Mouse (Mus musculus) neural tube, embryonic 13.5 days (tissue): Measurements from ENCODE around the gene Gm20388. TPM values are rescaled to one million over a fixed set of nuclear protein-coding genes. Genes with fewer than 3 reads are reported as not detected.
A peak's percentile ranks its signal among the peaks of the same experiment; 100 is the strongest.

ENCODE experiments used
- ATAC-seq: fragments of 200-750 bp; cut with Nextera tagmentation; 2 replicates; pipeline ENCODE4 v1.8.0; 2017; ENCODE audit warnings: low read depth, mild to moderate bottlenecking, moderate TSS enrichment, moderate library complexity
- H3K27ac ChIP-seq: fragments of 300-500 bp; sonication (generic); replicated peaks from 2 replicates; pipeline ENCODE4 v1.5.1; 2015; ENCODE audit warnings: moderate library complexity, mild to moderate bottlenecking, inconsistent platforms
- H3K27me3 ChIP-seq: fragments of 300-500 bp; sonication (generic); 2 replicates; pipeline ENCODE4 v1.6.1; 2015; ENCODE audit warnings: mild to moderate bottlenecking, inconsistent platforms
- H3K36me3 ChIP-seq: fragments of 300-500 bp; sonication (generic); 2 replicates; pipeline ENCODE4 v1.6.1; 2015; ENCODE audit warnings: mild to moderate bottlenecking, inconsistent platforms
- H3K4me1 ChIP-seq: fragments of 300-500 bp; sonication (generic); replicated peaks from 2 replicates; pipeline ENCODE4 v1.6.1; 2015; ENCODE audit warnings: inconsistent platforms
- H3K4me2 ChIP-seq: fragments of 300-500 bp; sonication (generic); 2 replicates; pipeline ENCODE4 v1.6.1; 2015; ENCODE audit warnings: inconsistent platforms, mild to moderate bottlenecking, moderate library complexity
- H3K4me3 ChIP-seq: fragments of 300-500 bp; sonication (generic); 2 replicates; pipeline ENCODE4 v1.5.1; 2015; ENCODE audit warnings: mild to moderate bottlenecking, inconsistent platforms
- H3K9ac ChIP-seq: fragments of 300-500 bp; sonication (generic); 2 replicates; pipeline ENCODE4 v1.6.1; 2015; ENCODE audit warnings: moderate library complexity, mild to moderate bottlenecking, inconsistent platforms
- H3K9me3 ChIP-seq: fragments of 300-500 bp; sonication (generic); 2 replicates; pipeline ENCODE4 v1.6.1; 2016; ENCODE audit warnings: inconsistent platforms
- WGBS: fragments of 180-500 bp; shearing (Covaris S2); methylation state at CpG from one replicate; pipeline ENCODE4 v1.1.7; 2015; 5-methylcytosine and 5-hydroxymethylcytosine counted together
- polyA plus RNA-seq: library from polyadenylated mRNA; unstranded; fragments of >200 nt; fragmentation: Nextera tagmentation; extraction: Ambion mirVana; gene quantifications from 2 replicates; pipeline ENCODE4 v1.2.1, GENCODE M21; 2015

Gm20388 gene
- polyA plus RNA-seq, 1 experiment from 2014 or later: 0.27 TPM

DNA sequence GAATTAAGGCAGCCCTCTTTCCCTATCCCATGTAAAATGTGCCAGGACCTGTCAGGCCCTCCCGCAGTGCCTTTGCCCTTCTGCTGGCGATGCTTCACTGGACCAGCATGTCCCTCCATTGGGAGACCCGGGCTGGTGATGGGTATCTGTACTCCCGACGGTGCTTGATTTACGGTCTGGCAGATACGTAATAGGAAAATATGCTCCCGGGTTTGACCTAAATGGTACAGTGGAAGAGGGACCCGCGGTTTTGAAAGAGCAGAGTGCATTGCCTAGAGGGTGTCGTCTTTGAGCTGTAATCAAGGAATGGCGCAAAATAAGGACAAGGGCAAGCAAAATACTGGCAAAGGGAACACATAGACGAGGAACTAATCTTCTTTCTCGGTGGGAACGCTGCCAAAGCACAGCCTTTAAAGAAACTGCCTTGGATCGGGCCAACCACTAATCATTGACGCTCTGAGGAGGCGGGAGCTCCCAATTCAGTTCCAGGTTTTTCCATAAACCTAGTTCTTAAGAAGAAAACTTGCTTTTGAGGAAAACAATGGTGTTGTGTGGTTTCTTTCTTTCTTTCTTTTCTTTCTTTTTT lies 1919.2 kb downstream of the Gm20388 start:
- Histone ChIP-seq H3K27me3 (no peaks in the 10 kb centered on the region), H3K9ac (peak overlapping the region; percentile 86), H3K4me2 (peak overlapping the region; percentile 93), H3K9me3 (no peaks in the 10 kb centered on the region), H3K27ac (peak overlapping the region; percentile 85), H3K4me3 (peak overlapping the region; percentile 93), H3K4me1 (peaks cover 20% of the 10 kb centered on the region), H3K36me3 (no peaks in the 10 kb centered on the region)
- WGBS: 16% methylated on average over 18 of the region's 18 CpGs
- ATAC-seq: peak; percentile 87

DNA sequence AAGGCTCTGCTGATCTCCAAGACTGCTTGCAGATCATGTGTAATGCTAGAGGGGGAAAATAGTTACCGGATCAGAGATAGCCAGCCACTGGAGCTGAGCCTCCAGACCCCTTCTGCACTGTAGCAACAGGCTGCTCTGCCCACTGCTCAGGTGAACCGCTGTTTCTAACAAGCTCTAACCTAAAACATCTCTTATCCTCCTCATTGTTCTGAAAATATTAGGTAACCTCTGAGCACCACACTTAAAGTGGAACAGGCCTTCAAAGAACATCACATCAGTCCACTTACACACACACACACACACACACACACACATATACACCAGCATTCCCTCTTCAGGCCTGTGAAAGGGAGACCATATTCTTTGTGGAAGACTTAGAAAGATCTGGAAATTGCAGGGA lies 1921.4 kb downstream of the Gm20388 start:
- H3K4me2 ChIP-seq: no peak overlapping the region
- H3K36me3 ChIP-seq: no peaks in the 10 kb centered on the region
- H3K27ac ChIP-seq: no peak overlapping the region
- H3K9ac ChIP-seq: no peak overlapping the region
- no peak overlapping the region for H3K4me3 ChIP-seq
- no peaks in the 10 kb centered on the region for H3K27me3 ChIP-seq
- peaks cover 20% of the 10 kb centered on the region for H3K4me1 ChIP-seq
- no peak for ATAC-seq
- H3K9me3 ChIP-seq: no peaks in the 10 kb centered on the region
- 79% methylated on average over 2 of the region's 2 CpGs for WGBS

DNA sequence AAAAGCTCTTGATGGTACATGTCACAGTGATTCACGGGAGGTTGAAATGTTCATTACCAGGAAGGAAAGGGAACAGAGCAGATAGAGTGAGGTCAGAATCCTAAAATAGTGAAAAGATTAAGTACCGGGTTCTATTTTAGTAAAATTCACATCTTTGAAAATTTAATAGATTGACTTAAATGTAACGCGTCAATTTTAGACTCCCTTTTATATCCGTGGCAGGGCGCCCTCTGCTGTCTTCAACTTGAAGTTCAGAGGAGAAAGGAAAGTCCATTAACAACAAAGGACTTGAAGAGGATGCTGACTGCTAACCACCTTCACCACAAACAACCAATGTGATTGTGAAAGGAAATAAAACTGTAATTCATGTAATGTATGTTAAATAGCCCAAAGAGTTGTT lies 1921.9 kb downstream of the Gm20388 start:
- WGBS: 22% methylated on average over 6 of the region's 6 CpGs
- Histone ChIP-seq H3K9ac (no peak overlapping the region), H3K9me3 (no peaks in the 10 kb centered on the region), H3K27ac (no peak overlapping the region), H3K27me3 (no peaks in the 10 kb centered on the region), H3K4me3 (no peak overlapping the region), H3K4me1 (peaks cover 19% of the 10 kb centered on the region), H3K4me2 (no peak overlapping the region), H3K36me3 (no peaks in the 10 kb centered on the region)
- no peak for ATAC-seq

DNA sequence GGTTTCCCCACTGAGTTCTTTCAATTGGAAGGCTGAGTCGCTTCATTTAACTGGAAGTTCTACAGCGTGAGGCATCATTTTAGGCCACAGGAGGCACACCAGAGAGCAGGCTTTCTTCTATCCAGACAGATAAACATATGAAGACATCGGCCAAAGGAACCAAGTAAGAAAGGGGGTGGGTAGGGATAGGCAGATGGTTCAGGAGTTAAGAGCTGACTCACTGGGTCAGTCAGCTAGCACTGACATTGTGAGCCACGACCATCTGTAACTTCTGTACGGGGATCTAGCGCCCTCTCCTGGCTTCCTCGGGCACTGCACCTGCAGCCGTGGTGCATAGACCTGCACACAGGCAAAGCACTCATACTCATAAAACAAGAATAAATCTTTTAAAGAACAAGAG lies 1930.6 kb downstream of the Gm20388 start:
- Histone ChIP-seq H3K9me3 (no peaks in the 10 kb centered on the region), H3K36me3 (no peaks in the 10 kb centered on the region), H3K27me3 (no peaks in the 10 kb centered on the region), H3K4me1 (no peaks in the 10 kb centered on the region), H3K4me2 (no peak overlapping the region), H3K4me3 (no peak overlapping the region), H3K9ac (no peak overlapping the region), H3K27ac (no peak overlapping the region)
- 56% methylated on average over 8 of the region's 8 CpGs for WGBS
- ATAC-seq: no peak

DNA sequence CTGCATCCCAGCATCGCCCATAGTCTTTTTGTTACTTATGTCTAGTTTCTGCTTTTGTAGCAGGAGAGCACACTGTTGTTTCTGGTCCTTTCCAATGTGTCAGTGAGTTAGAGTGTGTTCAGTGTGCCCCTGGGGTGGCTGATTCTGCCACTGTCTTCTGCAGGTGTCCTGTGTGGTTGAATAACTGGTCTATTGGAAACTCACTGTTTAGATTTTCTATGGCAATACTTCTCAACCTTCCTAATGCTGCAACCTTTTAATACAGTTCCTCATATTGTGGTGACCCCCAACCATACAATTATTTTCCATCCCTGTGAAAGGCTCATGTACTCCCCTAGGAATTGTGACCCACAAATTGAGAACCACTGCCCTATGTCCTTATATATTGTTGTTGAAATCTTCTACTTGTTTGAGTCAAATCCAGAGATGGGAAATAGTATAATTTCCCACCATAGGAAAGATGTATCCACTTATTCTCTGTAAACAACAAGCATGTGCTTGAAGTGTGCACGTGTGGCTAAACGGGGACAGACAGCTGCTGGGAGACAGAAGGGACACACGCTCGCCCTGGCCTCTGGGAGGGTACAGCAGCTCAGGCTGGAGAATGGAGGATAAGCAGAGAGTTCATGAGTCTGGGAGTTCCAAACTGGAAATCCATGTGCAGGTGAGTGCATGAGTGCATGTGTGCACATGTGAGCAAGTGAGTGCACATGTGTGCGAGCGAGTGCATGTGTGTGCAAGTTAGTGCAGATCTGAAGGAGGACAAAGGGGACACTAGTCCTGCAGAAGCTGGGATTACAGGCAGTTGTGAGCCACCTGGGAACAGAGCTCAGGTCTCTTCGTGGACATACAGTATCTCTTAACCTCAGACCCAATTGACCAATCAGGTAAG lies 1931.7 kb downstream of the Gm20388 start:
- H3K4me2 ChIP-seq: no peak overlapping the region
- ATAC-seq: no peak
- 87% methylated on average over 8 of the region's 8 CpGs for WGBS
- H3K4me3 ChIP-seq: no peak overlapping the region
- H3K4me1 ChIP-seq: no peaks in the 10 kb centered on the region
- H3K27ac ChIP-seq: no peak overlapping the region
- no peaks in the 10 kb centered on the region for H3K36me3 ChIP-seq
- H3K9me3 ChIP-seq: no peaks in the 10 kb centered on the region
- no peak overlapping the region for H3K9ac ChIP-seq
- H3K27me3 ChIP-seq: no peaks in the 10 kb centered on the region

DNA sequence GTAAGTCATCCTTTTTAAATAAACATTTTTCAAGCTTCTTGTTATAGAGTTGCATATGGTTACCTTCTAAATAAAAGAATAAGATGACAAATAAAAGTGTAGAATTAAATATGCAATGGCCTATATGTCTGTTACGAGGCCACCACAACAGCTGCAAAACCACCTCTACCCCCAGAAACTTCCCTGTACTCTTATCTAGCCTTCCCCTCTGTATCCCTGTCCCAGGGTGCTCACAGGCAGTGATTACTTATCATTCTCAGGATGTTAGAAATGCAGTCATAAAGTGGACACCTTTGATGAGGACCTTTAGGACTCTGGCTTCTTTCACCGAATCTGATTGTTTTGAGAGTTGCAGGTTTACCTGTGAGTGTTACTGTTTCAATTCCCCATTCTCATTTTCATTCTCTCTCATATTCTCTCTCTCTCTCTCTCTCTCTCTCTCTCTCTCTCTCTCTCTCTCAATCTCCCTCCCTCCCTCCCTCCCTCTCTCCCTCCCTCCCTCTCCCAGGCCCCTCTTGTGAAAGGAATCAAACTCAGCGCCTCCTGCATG lies 1932.6 kb downstream of the Gm20388 start:
- H3K9me3 ChIP-seq: no peaks in the 10 kb centered on the region
- H3K36me3 ChIP-seq: no peaks in the 10 kb centered on the region
- H3K4me2 ChIP-seq: no peak overlapping the region
- H3K9ac ChIP-seq: no peak overlapping the region
- H3K27me3 ChIP-seq: no peaks in the 10 kb centered on the region
- H3K27ac ChIP-seq: no peak overlapping the region
- 85% methylated on average over 3 of the region's 3 CpGs for WGBS
- H3K4me1 ChIP-seq: 0 out of 2 replicates have a peak, but pooled peaks cover 4% of the 10 kb centered on the region
- no peak for ATAC-seq
- H3K4me3 ChIP-seq: no peak overlapping the region

DNA sequence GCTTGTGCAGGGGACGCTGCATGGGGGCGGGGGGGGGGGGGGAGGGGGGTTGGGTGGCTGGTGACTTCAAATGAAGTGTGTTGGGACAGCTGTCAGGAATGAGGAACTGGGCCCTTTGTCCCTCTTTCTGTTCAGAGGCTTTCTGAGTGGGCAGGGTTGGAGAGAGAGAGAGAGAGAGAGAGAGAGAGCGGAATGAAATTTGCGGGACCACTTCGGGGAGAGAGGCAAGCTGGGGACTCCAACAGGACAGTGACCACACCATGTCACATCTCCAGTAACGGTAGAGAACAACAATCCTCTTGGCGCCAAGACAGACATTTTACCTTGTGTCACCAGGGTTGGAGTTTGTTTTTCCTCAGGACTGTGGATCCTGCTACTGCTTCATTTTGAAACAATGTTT lies 1934.1 kb downstream of the Gm20388 start:
- H3K4me2 ChIP-seq: no peak overlapping the region
- H3K9ac ChIP-seq: no peak overlapping the region
- H3K4me1 ChIP-seq: 0 out of 2 replicates have a peak, but pooled peaks cover 4% of the 10 kb centered on the region
- H3K4me3 ChIP-seq: no peak overlapping the region
- no peaks in the 10 kb centered on the region for H3K27me3 ChIP-seq
- no peak for ATAC-seq
- H3K36me3 ChIP-seq: no peaks in the 10 kb centered on the region
- H3K27ac ChIP-seq: no peak overlapping the region
- WGBS: 42% methylated on average over 7 of the region's 7 CpGs
- H3K9me3 ChIP-seq: no peaks in the 10 kb centered on the region

DNA sequence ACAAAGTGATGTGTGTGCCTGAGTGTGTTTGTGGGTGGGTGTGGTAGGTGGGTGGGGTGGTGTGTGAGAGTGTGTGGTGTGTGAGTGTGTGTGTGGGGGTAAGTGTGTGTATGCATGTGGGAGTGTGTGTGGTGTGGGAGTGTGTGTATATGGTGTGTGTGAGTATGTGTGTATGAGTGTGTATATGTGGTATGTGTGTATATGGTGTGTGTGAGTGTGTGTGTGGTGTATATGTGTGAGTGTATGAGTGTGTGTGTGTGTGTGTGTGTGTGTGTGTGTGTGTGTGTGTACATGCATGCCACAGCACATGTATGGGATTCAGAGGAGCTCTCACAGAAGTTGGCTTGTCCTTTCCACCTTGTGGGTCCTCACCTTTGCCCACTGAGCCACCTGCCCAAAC lies 1936.2 kb downstream of the Gm20388 start:
- Histone ChIP-seq H3K9ac (no peak overlapping the region), H3K9me3 (no peaks in the 10 kb centered on the region), H3K27me3 (no peaks in the 10 kb centered on the region), H3K36me3 (no peaks in the 10 kb centered on the region), H3K4me1 (peaks cover 19% of the 10 kb centered on the region), H3K4me2 (no peak overlapping the region), H3K27ac (no peak overlapping the region), H3K4me3 (no peak overlapping the region)
- ATAC-seq: no peak

DNA sequence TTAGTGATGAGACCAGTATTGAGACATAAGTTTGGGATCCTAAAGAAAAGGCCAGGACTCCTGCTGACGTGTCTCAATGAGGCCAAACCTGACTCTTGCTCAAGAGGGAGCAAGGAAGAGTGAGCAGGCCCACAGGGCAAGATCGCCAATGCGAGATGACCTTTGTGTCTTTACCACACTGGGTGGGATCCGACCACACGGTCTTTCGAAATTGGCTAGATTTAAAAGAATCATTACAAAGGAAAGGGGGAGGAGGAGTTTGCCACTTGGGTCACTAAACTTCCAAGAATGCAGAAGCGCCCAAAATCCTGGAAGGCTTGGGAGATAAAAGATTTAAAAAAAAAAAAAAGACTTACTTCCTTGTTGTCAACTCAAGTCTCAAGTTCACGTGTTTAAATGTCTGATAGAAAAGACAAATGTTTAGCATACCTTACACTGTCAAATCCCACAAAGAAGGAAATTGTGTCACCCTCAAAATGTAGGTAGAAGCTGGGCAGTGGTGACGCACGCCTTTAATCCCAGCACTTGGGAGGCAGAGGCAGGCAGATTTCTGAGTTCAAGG lies 1936.7 kb downstream of the Gm20388 start:
- no peak for ATAC-seq
- Histone ChIP-seq H3K9ac (no peak overlapping the region), H3K36me3 (no peaks in the 10 kb centered on the region), H3K4me2 (no peak overlapping the region), H3K4me3 (no peak overlapping the region), H3K9me3 (no peaks in the 10 kb centered on the region), H3K4me1 (peaks cover 20% of the 10 kb centered on the region), H3K27me3 (no peaks in the 10 kb centered on the region), H3K27ac (no peak overlapping the region)
- WGBS: 72% methylated on average over 10 of the region's 10 CpGs

DNA sequence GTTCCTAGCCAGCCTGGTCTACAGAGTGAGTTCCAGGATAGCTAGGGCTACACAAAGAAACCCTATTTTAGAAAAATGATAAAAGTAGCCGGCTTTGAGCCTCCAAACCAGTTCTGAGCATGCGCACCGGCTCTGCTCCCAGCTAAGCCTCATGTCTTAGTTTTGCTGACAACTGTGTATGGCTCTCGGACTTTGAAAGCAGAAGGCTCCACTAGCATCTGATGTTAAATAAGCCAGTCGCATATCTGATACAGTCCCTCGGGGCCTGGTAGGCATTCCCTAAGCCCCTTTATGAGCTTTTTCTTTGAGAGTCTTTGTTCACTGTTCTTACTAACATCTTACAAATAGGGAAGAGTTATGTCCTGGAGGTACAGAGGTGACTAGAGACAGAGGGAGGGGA lies 1937.3 kb downstream of the Gm20388 start:
- Histone ChIP-seq H3K9me3 (no peaks in the 10 kb centered on the region), H3K27ac (no peak overlapping the region), H3K4me3 (no peak overlapping the region), H3K4me1 (peaks cover 20% of the 10 kb centered on the region), H3K4me2 (no peak overlapping the region), H3K36me3 (no peaks in the 10 kb centered on the region), H3K9ac (peak overlapping the region; percentile 34; the same call in 1 of the 2 replicates), H3K27me3 (no peaks in the 10 kb centered on the region)
- no peak for ATAC-seq
- 42% methylated on average over 6 of the region's 6 CpGs for WGBS

DNA sequence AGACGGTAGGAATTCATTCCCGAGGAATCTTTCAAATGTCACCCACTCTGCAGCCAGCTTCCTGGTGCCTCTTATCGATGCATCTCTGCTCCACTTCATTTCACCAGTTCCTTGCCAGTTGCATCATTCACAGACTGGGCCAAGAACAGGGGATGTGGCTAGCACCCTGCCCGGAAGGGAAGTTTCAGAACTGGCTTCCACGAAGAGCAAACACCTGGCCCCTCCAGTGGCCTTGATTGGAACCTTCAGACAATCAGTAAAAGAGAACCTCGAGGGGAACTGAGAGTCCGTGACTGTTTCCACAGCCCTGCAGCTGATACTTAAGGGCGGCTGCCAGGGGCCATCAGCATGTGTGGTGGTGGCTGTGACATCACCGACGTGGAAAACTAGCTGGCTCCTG lies 1937.9 kb downstream of the Gm20388 start:
- 57% methylated on average over 10 of the region's 10 CpGs for WGBS
- peak overlapping the region; percentile 34; the same call in 1 of the 2 replicates for H3K9ac ChIP-seq
- H3K36me3 ChIP-seq: no peaks in the 10 kb centered on the region
- no peak for ATAC-seq
- H3K4me3 ChIP-seq: no peak overlapping the region
- H3K9me3 ChIP-seq: no peaks in the 10 kb centered on the region
- no peak overlapping the region for H3K4me2 ChIP-seq
- no peak overlapping the region for H3K27ac ChIP-seq
- no peaks in the 10 kb centered on the region for H3K27me3 ChIP-seq
- peaks cover 20% of the 10 kb centered on the region for H3K4me1 ChIP-seq

DNA sequence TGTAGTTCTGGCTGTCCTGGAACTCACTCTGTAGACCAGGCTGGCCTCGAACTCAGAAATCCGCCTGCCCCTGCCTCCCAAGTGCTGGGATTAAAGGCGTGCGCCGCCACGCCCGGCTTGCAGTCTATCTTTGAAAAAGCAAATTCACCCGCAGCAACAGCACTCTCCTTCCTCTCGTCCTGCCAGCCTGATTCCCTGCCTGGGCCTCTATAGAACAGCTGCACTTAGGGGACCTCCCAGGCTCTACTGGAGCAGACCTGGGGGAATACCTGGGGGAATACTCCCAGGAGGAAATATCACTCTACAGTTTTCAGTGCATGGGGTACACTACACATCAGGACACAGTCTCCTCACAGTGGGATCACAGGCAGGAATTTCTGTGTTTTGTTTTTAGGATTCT lies 1938.7 kb downstream of the Gm20388 start:
- Histone ChIP-seq H3K9ac (no peak overlapping the region), H3K4me1 (peaks cover 20% of the 10 kb centered on the region), H3K4me3 (no peak overlapping the region), H3K4me2 (no peak overlapping the region), H3K27me3 (no peaks in the 10 kb centered on the region), H3K27ac (no peak overlapping the region), H3K36me3 (no peaks in the 10 kb centered on the region), H3K9me3 (no peaks in the 10 kb centered on the region)
- no peak for ATAC-seq
- 69% methylated on average over 9 of the region's 9 CpGs for WGBS
